Mouse (Mus musculus): ENCODE data around the gene P4hb. TPM values are rescaled to one million over a fixed set of nuclear protein-coding genes. Genes with fewer than 3 reads are reported as not detected.
"Not testable (repeated sequence)": the region's sequence is repeated elsewhere in the genome, so short reads cannot be mapped to it uniquely, and the experiment has no call there.

The P4hb gene
- polyA plus RNA-seq, 1 experiment from 2014 or later, result 442 TPM

GRCm38 (mm10) chr11:120571754-120572416 lies 1.2 kb downstream of the P4hb start:
- peaks cover 30% of the 10 kb centered on the region; the same call in 1 of the 2 replicates for H3K36me3 ChIP-seq (ENCODE audit: inconsistent target)
- peaks cover 74% of the 10 kb centered on the region for H3K79me2 ChIP-seq (ENCODE audit: inconsistent target)
- WGBS (ENCODE audit: missing documents), result 6% methylated on average over 11 of the region's 11 CpGs
- peak overlapping the region; percentile 43 for H3K27ac ChIP-seq
- H3K4me3 ChIP-seq (ENCODE audit: inconsistent target), result peak overlapping the region; percentile 77

GRCm38 (mm10) chr11:120571122-120571521 lies 1.9 kb downstream of the P4hb start:
- peaks cover 38% of the 10 kb centered on the region for H3K36me3 ChIP-seq (ENCODE audit: inconsistent target)
- H3K27ac ChIP-seq, result peak overlapping the region; percentile 43; the same call in 1 of the 2 replicates
- H3K79me2 ChIP-seq (ENCODE audit: inconsistent target), result peaks cover 81% of the 10 kb centered on the region
- WGBS (ENCODE audit: missing documents), result 58% methylated on average over 3 of the region's 3 CpGs
- H3K4me3 ChIP-seq (ENCODE audit: inconsistent target), result peak overlapping the region; percentile 77

GRCm38 (mm10) chr11:120568324-120568723 lies 4.7 kb downstream of the P4hb start:
- WGBS (ENCODE audit: missing documents), result 95% methylated on average over 6 of the region's 6 CpGs
- Histone ChIP-seq H3K36me3 (ENCODE audit: inconsistent target) (peaks cover 66% of the 10 kb centered on the region), H3K27ac (no peak overlapping the region), H3K4me3 (ENCODE audit: inconsistent target) (no peak overlapping the region), H3K79me2 (ENCODE audit: inconsistent target) (peaks cover 80% of the 10 kb centered on the region)

GRCm38 (mm10) chr11:120565114-120565513 lies 7.9 kb downstream of the P4hb start:
- Histone ChIP-seq H3K36me3 (ENCODE audit: inconsistent target) (peaks cover 90% of the 10 kb centered on the region), H3K79me2 (ENCODE audit: inconsistent target) (peaks cover 58% of the 10 kb centered on the region), H3K27ac (no peak overlapping the region), H3K4me3 (ENCODE audit: inconsistent target) (no peak overlapping the region)
- 80% methylated on average over 9 of the region's 9 CpGs for WGBS (ENCODE audit: missing documents)

- Histone ChIP-seq H3K4me3 (ENCODE audit: inconsistent target) (no peak overlapping the region), H3K79me2 (ENCODE audit: inconsistent target) (peaks cover 37% of the 10 kb centered on the region), H3K27ac (no peak overlapping the region), H3K36me3 (ENCODE audit: inconsistent target) (peaks cover 78% of the 10 kb centered on the region)
- WGBS (ENCODE audit: missing documents), result 94% methylated on average over 13 of the region's 13 CpGs
Observed at GRCm38 (mm10) chr11:120562949-120563348, 10.1 kb downstream of the P4hb start.

GRCm38 (mm10) chr11:120560952-120561728 lies 11.9 kb downstream of the P4hb start:
- peaks cover 62% of the 10 kb centered on the region for H3K36me3 ChIP-seq (ENCODE audit: inconsistent target)
- no peak overlapping the region for H3K27ac ChIP-seq
- 93% methylated on average over 13 of the region's 13 CpGs for WGBS (ENCODE audit: missing documents)
- H3K4me3 ChIP-seq (ENCODE audit: inconsistent target), result no peak overlapping the region
- peaks cover 19% of the 10 kb centered on the region; the same call in 1 of the 2 replicates for H3K79me2 ChIP-seq (ENCODE audit: inconsistent target)

- WGBS (ENCODE audit: missing documents), result 93% methylated on average over 6 of the region's 6 CpGs
- H3K27ac ChIP-seq; H3K4me3 ChIP-seq (ENCODE audit: inconsistent target); H3K79me2 ChIP-seq (ENCODE audit: inconsistent target): not testable (repeated sequence)
- H3K36me3 ChIP-seq (ENCODE audit: inconsistent target), result peaks cover 39% of the 10 kb centered on the region
Observed at GRCm38 (mm10) chr11:120558843-120559242, 14.2 kb downstream of the P4hb start.

GRCm38 (mm10) chr11:120555260-120555659 lies 17.8 kb downstream of the P4hb start:
- Histone ChIP-seq H3K27ac (peak overlapping the region; percentile 51), H3K36me3 (ENCODE audit: inconsistent target) (peaks cover 3% of the 10 kb centered on the region), H3K4me3 (ENCODE audit: inconsistent target) (no peak overlapping the region), H3K79me2 (ENCODE audit: inconsistent target) (no peaks in the 10 kb centered on the region)
- WGBS (ENCODE audit: missing documents), result 83% methylated on average over 2 of the region's 2 CpGs

- no peaks in the 10 kb centered on the region for H3K36me3 ChIP-seq (ENCODE audit: inconsistent target)
- H3K27ac ChIP-seq, result peak overlapping the region; percentile 51
- WGBS (ENCODE audit: missing documents), result 85% methylated on average over 7 of the region's 7 CpGs
- no peaks in the 10 kb centered on the region; the same call in 1 of the 2 replicates for H3K79me2 ChIP-seq (ENCODE audit: inconsistent target)
- no peak overlapping the region for H3K4me3 ChIP-seq (ENCODE audit: inconsistent target)
Observed at GRCm38 (mm10) chr11:120554834-120555233, 18.2 kb downstream of the P4hb start.

GRCm38 (mm10) chr11:120552736-120553135 lies 20.3 kb downstream of the P4hb start:
- no peak overlapping the region for H3K4me3 ChIP-seq (ENCODE audit: inconsistent target)
- no peak overlapping the region for H3K27ac ChIP-seq
- H3K36me3 ChIP-seq (ENCODE audit: inconsistent target), result no peaks in the 10 kb centered on the region
- 86% methylated on average over 5 of the region's 5 CpGs for WGBS (ENCODE audit: missing documents)
- H3K79me2 ChIP-seq (ENCODE audit: inconsistent target), result peaks cover 14% of the 10 kb centered on the region

GRCm38 (mm10) chr11:120550810-120551440 lies 22.1 kb downstream of the P4hb start, which contains the start of gene Ppp1r27:
Gene Ppp1r27 (minus strand): TSS chr11:120551132.
- Histone ChIP-seq H3K27ac (peak within 1 kb of the TSS; percentile 46), H3K4me3 (ENCODE audit: inconsistent target) (peak within 1 kb of the TSS; percentile 46), H3K79me2 (ENCODE audit: inconsistent target) (peaks cover 32% of the 10 kb centered on the region), H3K36me3 (ENCODE audit: inconsistent target) (no peaks in the 10 kb centered on the region)
- 96% methylated on average over 25 of the region's 28 CpGs for WGBS (ENCODE audit: missing documents)

- 63% methylated on average over 11 of the region's 11 CpGs for WGBS (ENCODE audit: missing documents)
- Histone ChIP-seq H3K36me3 (ENCODE audit: inconsistent target) (no peaks in the 10 kb centered on the region; the same call in 1 of the 2 replicates), H3K27ac (peak overlapping the region; percentile 46), H3K4me3 (ENCODE audit: inconsistent target) (peak overlapping the region; percentile 46), H3K79me2 (ENCODE audit: inconsistent target) (peaks cover 40% of the 10 kb centered on the region)
Observed at GRCm38 (mm10) chr11:120549986-120550809, 22.9 kb downstream of the P4hb start.

GRCm38 (mm10) chr11:120549168-120549945 lies 23.7 kb downstream of the P4hb start, which contains the start of gene Mcrip1:
Gene Mcrip1 (minus strand): TSS chr11:120549727.
- peak within 1 kb of the TSS; percentile 69 for H3K4me3 ChIP-seq (ENCODE audit: inconsistent target)
- H3K36me3 ChIP-seq (ENCODE audit: inconsistent target), result peaks cover 7% of the 10 kb centered on the region
- 1% methylated on average over 72 of the region's 87 CpGs for WGBS (ENCODE audit: missing documents)
- peak within 1 kb of the TSS; percentile 83 for H3K27ac ChIP-seq
- H3K79me2 ChIP-seq (ENCODE audit: inconsistent target), result peaks cover 44% of the 10 kb centered on the region

Data from macrophage (primary cell).